Mouse (Mus musculus) olfactory bulb, adult 2 months (tissue): Measurements from ENCODE around the gene Denr.

Experiments
- CTCF ChIP-seq: fragments of 200-500 bp; IDR thresholded peaks from 2 replicates; pipeline ENCODE4 v1.5.1; 2012; ENCODE audit warnings: low read depth, mild to moderate bottlenecking, low read length, moderate library complexity; ENCODE audit not compliant: insufficient read depth
- POLR2A ChIP-seq: fragments of 200-500 bp; IDR thresholded peaks from 2 replicates; pipeline ENCODE4 v1.6.1; 2012; ENCODE audit warnings: mild to moderate bottlenecking, low read depth, low read length, moderate library complexity; ENCODE audit not compliant: insufficient read depth

GRCm38 (mm10) chr5:123947041-123947761 is 40.2 kb downstream of the Denr start:
- TF ChIP-seq POLR2A, result no peak
- no peak for TF ChIP-seq CTCF
